Mouse (Mus musculus) CH12.LX (cell line): ENCODE results near the gene Ip6k1. TPM values are rescaled to one million over a fixed set of nuclear protein-coding genes. Genes with fewer than 3 reads are reported as not detected.
A peak's percentile ranks its signal among the peaks of the same experiment; 100 is the strongest.

ENCODE experiments used
- DNase-seq: peaks from one replicate; pipeline ENCODE4 v3.0.0-alpha.2; 2013; ENCODE audit errors: extremely low read depth
- H3K27ac ChIP-seq: 2 replicates; pipeline ENCODE4 v1.5.1; 2012; ENCODE audit warnings: low read depth, mild to moderate bottlenecking, control low read depth, moderate library complexity; ENCODE audit not compliant: insufficient read depth
- H3K27me3 ChIP-seq: replicated peaks from 2 replicates; pipeline ENCODE3; 2012; ENCODE audit warnings: inconsistent platforms
- H3K36me3 ChIP-seq, 2 experiments: replicated peaks in 1 of 2; 2 replicates each; pipeline versions ENCODE3 to v1.6.1; 2012; ENCODE audit warnings: inconsistent platforms in 1 of 2, low read length in 1 of 2, mild to moderate bottlenecking in 1 of 2, mixed read lengths in 1 of 2, moderate library complexity in 1 of 2; ENCODE audit not compliant: control insufficient read depth in 1 of 2, insufficient read depth in 1 of 2
- H3K4me1 ChIP-seq, 2 experiments: 2 replicates each; pipeline ENCODE4 v1.6.1; 2012; ENCODE audit warnings: inconsistent platforms in 1 of 2, moderate library complexity in 1 of 2; ENCODE audit not compliant: insufficient read depth in 2 of 2, control insufficient read depth in 1 of 2
- H3K4me2 ChIP-seq: 2 replicates; pipeline ENCODE4 v1.6.1; 2012; ENCODE audit warnings: low read depth, mild to moderate bottlenecking, control low read depth; ENCODE audit not compliant: poor library complexity, insufficient read depth, severe bottlenecking
- H3K4me3 ChIP-seq, 3 experiments: fragments of 150-350 bp in 1 of 3; sonication (generic) in 1 of 3; replicated peaks in 1 of 3; 2 replicates each; pipeline versions ENCODE3 to v1.5.1; 2011 to 2012; ENCODE audit warnings: low read depth in 2 of 3, low read length in 2 of 3, mild to moderate bottlenecking in 2 of 3, moderate library complexity in 2 of 3, control low read depth in 1 of 3, improper control_type of control experiment in 1 of 3, inconsistent platforms in 1 of 3, mixed read lengths in 1 of 3; ENCODE audit not compliant: poor library complexity in 1 of 3
- H3K79me2 ChIP-seq: replicated peaks from 2 replicates; pipeline ENCODE4 v1.6.1; 2012; ENCODE audit warnings: mild to moderate bottlenecking, moderate library complexity; ENCODE audit not compliant: control insufficient read depth, poor library complexity, insufficient read depth, severe bottlenecking; ENCODE audit errors: extremely low read depth
- H3K9ac ChIP-seq: 2 replicates; pipeline ENCODE4 v1.6.1; 2012; ENCODE audit warnings: low read depth, mild to moderate bottlenecking, control low read depth, moderate library complexity; ENCODE audit not compliant: insufficient read depth
- H3K9me3 ChIP-seq: replicated peaks from 2 replicates; pipeline ENCODE3; 2012; ENCODE audit warnings: low read length, inconsistent platforms, mixed read lengths
- CHD1 ChIP-seq: IDR thresholded peaks from 2 replicates; pipeline ENCODE4 v1.6.1; 2012; ENCODE audit warnings: low read depth, low read length, improper control_type of control experiment, inconsistent platforms
- CTCF ChIP-seq, 2 experiments: IDR thresholded peaks in 1 of 2; conservative IDR thresholded peaks in 1 of 2; 2 replicates each; pipeline ENCODE4 v1.5.1; 2011 to 2012; ENCODE audit warnings: low read depth in 2 of 2, low read length in 2 of 2, improper control_type of control experiment in 1 of 2, inconsistent platforms in 1 of 2, mild to moderate bottlenecking in 1 of 2, moderate library complexity in 1 of 2
- ELF1 ChIP-seq: IDR thresholded peaks from 2 replicates; pipeline ENCODE4 v1.6.1; 2014; ENCODE audit warnings: low read depth, mild to moderate bottlenecking, inconsistent platforms, low read length, improper control_type of control experiment
- EP300 ChIP-seq: IDR thresholded peaks from 2 replicates; pipeline ENCODE4 v1.6.1; 2011; ENCODE audit warnings: low read length, improper control_type of control experiment
- IRF4 ChIP-seq: IDR thresholded peaks from 2 replicates; pipeline ENCODE4 v1.6.1; 2014; ENCODE audit warnings: low read depth, mild to moderate bottlenecking, inconsistent platforms, low read length, improper control_type of control experiment
- JUN ChIP-seq: IDR thresholded peaks from 2 replicates; pipeline ENCODE4 v1.6.1; 2011; ENCODE audit warnings: low read depth, mild to moderate bottlenecking, low read length, improper control_type of control experiment, moderate library complexity; ENCODE audit not compliant: insufficient read depth
- KAT2A ChIP-seq: IDR thresholded peaks from 2 replicates; pipeline ENCODE4 v1.6.1; 2012; ENCODE audit warnings: low read length, improper control_type of control experiment, inconsistent platforms; ENCODE audit not compliant: insufficient replicate concordance
- MAZ ChIP-seq: IDR thresholded peaks from 2 replicates; pipeline ENCODE4 v1.6.1; 2012; ENCODE audit warnings: low read depth, mild to moderate bottlenecking, inconsistent platforms, low read length, improper control_type of control experiment, moderate library complexity
- MXI1 ChIP-seq: IDR thresholded peaks from 2 replicates; pipeline ENCODE4 v1.6.1; 2011; ENCODE audit warnings: mild to moderate bottlenecking, low read depth, low read length, improper control_type of control experiment
- MYC ChIP-seq: IDR thresholded peaks from 2 replicates; pipeline ENCODE4 v1.6.1; 2011; ENCODE audit warnings: low read depth, mild to moderate bottlenecking, improper control_type of control experiment, low read length
- NRF1 ChIP-seq: IDR thresholded peaks from 2 replicates; pipeline ENCODE4 v1.6.1; 2014; ENCODE audit warnings: low read depth, mild to moderate bottlenecking, inconsistent platforms, low read length, improper control_type of control experiment, moderate library complexity
- PAX5 ChIP-seq: IDR thresholded peaks from 2 replicates; pipeline ENCODE4 v1.6.1; 2012; ENCODE audit warnings: low read length, inconsistent platforms, mixed read lengths
- POLR2AphosphoS2 ChIP-seq: IDR thresholded peaks from 2 replicates; pipeline ENCODE4 v1.6.1; 2011; ENCODE audit warnings: low read depth, low read length, improper control_type of control experiment
- RCOR1 ChIP-seq: conservative IDR thresholded peaks from 2 replicates; pipeline ENCODE4 v1.6.1; 2012; ENCODE audit warnings: low read depth, mild to moderate bottlenecking, inconsistent platforms, low read length, improper control_type of control experiment
- SMC3 ChIP-seq: IDR thresholded peaks from 2 replicates; pipeline ENCODE4 v1.6.1; 2011; ENCODE audit warnings: low read depth, low read length, improper control_type of control experiment
- TBP ChIP-seq: conservative IDR thresholded peaks from 2 replicates; pipeline ENCODE4 v1.6.1; 2011; ENCODE audit warnings: low read depth, low read length, improper control_type of control experiment
- USF1 ChIP-seq: IDR thresholded peaks from 2 replicates; pipeline ENCODE4 v1.6.1; 2014; ENCODE audit warnings: low read depth, mild to moderate bottlenecking, inconsistent platforms, low read length, improper control_type of control experiment
- USF2 ChIP-seq: conservative IDR thresholded peaks from 2 replicates; pipeline ENCODE4 v1.6.1; 2011; ENCODE audit warnings: low read depth, low read length, improper control_type of control experiment
- ZC3H11A ChIP-seq: IDR thresholded peaks from 2 replicates; pipeline ENCODE4 v1.6.1; 2012; ENCODE audit warnings: low read depth, mild to moderate bottlenecking, inconsistent platforms, low read length, improper control_type of control experiment
- ZNF384 ChIP-seq: IDR thresholded peaks from 2 replicates; pipeline ENCODE4 v1.6.1; 2012; ENCODE audit warnings: low read depth, low read length, improper control_type of control experiment, inconsistent platforms
- dilution Hi-C: fragments of 300-500 bp; cut with MboI; formaldehyde crosslinking; loops from 2 replicates; pipeline ENCODE4 v1.14.3; 2020; ENCODE audit warnings: low sequenced_read_pairs; ENCODE audit not compliant: extremely low pct_unique_long_range_greater_than_20kb, extremely low pct_ligation_motif_present
- in situ Hi-C: fragments of 300-500 bp; cut with MboI; formaldehyde crosslinking; loops from 3 replicates; pipeline ENCODE4 v1.14.3; 2019; ENCODE audit warnings: low sequenced_read_pairs, low pct_ligation_motif_present, low pct_unique_long_range_greater_than_20kb, mixed read lengths
- polyA plus RNA-seq: library from polyadenylated mRNA; unstranded; fragments of >175 nt; gene quantifications from 2 replicates; pipeline ENCODE4 v1.2.1, GENCODE M21; 2012; ENCODE audit warnings: low read depth; ENCODE audit not compliant: insufficient read length
- total RNA-seq, 2 experiments: library from RNA; depleted of rRNA; stranded (reverse); fragments of 300-350 nt in 1 of 2; fragments of >200 nt in 1 of 2; gene quantifications; 2 replicates each; pipeline ENCODE4 v1.2.3; 2012 to 2014

Gene Ip6k1
- total and polyA plus RNA-seq, 3 experiments: 26.0 to 40.7 (median 27.1) TPM

DNA sequence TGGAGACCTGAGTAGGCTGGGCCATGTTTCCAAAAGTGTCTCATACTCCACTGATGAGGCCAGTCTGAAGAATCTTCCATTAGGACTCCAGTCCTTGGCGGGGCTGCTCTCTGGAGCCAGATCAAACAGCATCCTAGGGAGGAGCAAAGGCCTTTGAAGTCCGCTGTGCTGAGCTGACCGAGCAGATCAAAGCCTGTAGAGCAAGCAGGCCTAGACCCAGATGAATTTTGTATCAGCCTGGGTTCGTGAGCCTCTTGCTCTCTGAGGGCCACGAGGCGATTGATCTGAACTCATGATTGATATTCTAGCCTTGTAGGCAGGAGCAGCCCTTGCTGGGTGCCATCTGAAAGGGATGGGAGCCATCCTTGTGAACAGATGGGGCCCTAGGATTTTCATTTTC, 42.4 kb upstream of the Ip6k1 start:
- peaks cover 61 to 96% of the 10 kb centered on the region in 2 experiments for H3K36me3 ChIP-seq
- peaks cover 3 to 25% of the 10 kb centered on the region in 2 experiments for H3K4me1 ChIP-seq
- H3K9me3 ChIP-seq: no peaks in the 10 kb centered on the region
- in situ Hi-C loops: loop anchor here (5.0 kb wide), 1 partner anchor 37 kb away; the partner anchor contains the start of gene Gm20662
- no peak overlapping the region for H3K4me2 ChIP-seq
- DNase-seq: no peak
- H3K27ac ChIP-seq: no peak overlapping the region
- no peaks in the 10 kb centered on the region for H3K79me2 ChIP-seq
- H3K27me3 ChIP-seq: no peaks in the 10 kb centered on the region
- TF ChIP-seq ELF1: no peak
- H3K9ac ChIP-seq: no peak overlapping the region
- H3K4me3 ChIP-seq: no peak overlapping the region
- dilution Hi-C loops: no loop called here

DNA sequence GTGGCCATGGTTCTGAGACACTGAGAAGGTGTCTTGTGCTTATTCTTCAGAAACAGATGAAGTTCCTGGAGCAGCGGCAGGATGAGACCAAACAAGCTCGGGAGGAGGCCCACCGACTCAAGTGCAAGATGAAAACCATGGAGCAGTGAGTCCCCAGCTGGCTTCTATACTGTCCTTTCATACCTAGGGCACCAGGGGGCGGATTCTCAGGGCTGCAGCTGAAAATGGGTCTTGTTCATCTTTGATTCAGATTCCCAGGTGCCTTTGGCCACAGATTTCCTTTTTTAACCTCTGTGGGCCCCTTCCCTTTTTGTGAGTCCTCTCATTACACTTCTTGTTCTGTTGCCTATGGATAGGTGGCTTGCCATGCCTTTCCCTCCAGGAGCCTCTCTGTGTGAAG, 41.4 kb upstream of the Ip6k1 start:
- in situ Hi-C loops: loop anchor here (5.0 kb wide), 1 partner anchor 36 kb away; the partner anchor contains the start of gene Gm20662
- Histone ChIP-seq H3K9ac (no peak overlapping the region), H3K9me3 (no peaks in the 10 kb centered on the region), H3K27me3 (no peaks in the 10 kb centered on the region), H3K4me1 (peaks cover 3 to 25% of the 10 kb centered on the region in 2 experiments), H3K4me2 (no peak overlapping the region)
- TF ChIP-seq USF2 (no peak), SMC3 (peak; percentile 39), CTCF (conservative IDR thresholded peaks at IDR 0.05 in 1 of 2, IDR thresholded peaks at IDR 0.05 in 1 of 2; ENCODE audit: low read depth in 2 of 2, low read length in 2 of 2) (peak in 1 of 2 experiments; percentile 46; a peak in 2 of 4 replicates)
- TF ChIP-seq, all 38 proteins: peak for 2
- dilution Hi-C loops: no loop called here
- Histone ChIP-seq H3K36me3 (peaks cover 62 to 97% of the 10 kb centered on the region in 2 experiments), H3K79me2 (no peaks in the 10 kb centered on the region), H3K27ac (no peak overlapping the region), H3K4me3 (no peak overlapping the region)
- DNase-seq: no peak

DNA sequence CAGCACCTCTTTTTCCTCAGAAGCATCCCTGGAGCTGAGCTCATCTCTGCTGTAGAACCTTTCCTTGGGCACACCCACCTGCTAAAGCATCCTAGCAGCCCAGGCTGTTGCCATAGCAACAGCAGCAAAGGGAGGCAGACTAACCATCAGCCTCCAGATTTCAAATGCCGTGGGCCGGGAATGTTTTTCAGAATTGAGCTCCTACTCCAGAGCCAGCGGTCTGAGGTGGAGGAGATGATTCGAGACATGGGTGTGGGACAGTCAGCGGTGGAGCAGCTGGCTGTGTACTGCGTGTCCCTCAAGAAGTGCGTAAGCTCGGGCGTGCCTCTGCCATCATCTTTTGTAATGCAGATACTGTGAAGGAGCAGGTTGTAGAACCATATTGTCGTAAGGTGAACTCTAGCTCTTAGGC, 40.9 kb upstream of the Ip6k1 start:
- DNase-seq: no peak
- no peak overlapping the region for H3K9ac ChIP-seq
- peaks cover 64 to 97% of the 10 kb centered on the region in 2 experiments for H3K36me3 ChIP-seq
- no peaks in the 10 kb centered on the region for H3K79me2 ChIP-seq
- no peak overlapping the region for H3K4me3 ChIP-seq
- no peak overlapping the region for H3K4me2 ChIP-seq
- H3K27me3 ChIP-seq: no peaks in the 10 kb centered on the region
- in situ Hi-C loops (loop anchor here (5.0 kb wide), 1 partner anchor 36 kb away; the partner anchor contains the start of gene Gm20662), dilution Hi-C loops (no loop called here)
- H3K4me1 ChIP-seq: peaks cover 3 to 25% of the 10 kb centered on the region in 2 experiments
- no peaks in the 10 kb centered on the region for H3K9me3 ChIP-seq
- TF ChIP-seq TBP: no peak
- TF ChIP-seq PAX5: no peak
- no peak for TF ChIP-seq MXI1
- TF ChIP-seq RCOR1: no peak
- TF ChIP-seq ELF1: no peak
- no peak for TF ChIP-seq ZNF384
- no peak for TF ChIP-seq NRF1
- no peak for TF ChIP-seq ZC3H11A
- TF ChIP-seq KAT2A: no peak
- TF ChIP-seq IRF4: no peak
- no peak for TF ChIP-seq USF1
- TF ChIP-seq CHD1: no peak
- no peak for TF ChIP-seq MAZ
- TF ChIP-seq EP300: no peak
- TF ChIP-seq MYC: no peak
- no peak for TF ChIP-seq POLR2AphosphoS2
- TF ChIP-seq SMC3: no peak
- TF ChIP-seq CTCF (conservative IDR thresholded peaks at IDR 0.05 in 1 of 2, IDR thresholded peaks at IDR 0.05 in 1 of 2; ENCODE audit: low read depth in 2 of 2, low read length in 2 of 2): no peak
- TF ChIP-seq JUN: no peak
- H3K27ac ChIP-seq: no peak overlapping the region
